Mouse (Mus musculus): ENCODE results near the gene Grn.

The Grn gene

GRCm38 (mm10) chr11:102425555-102426316 is 4.4 kb upstream of the Grn start:
- DNase-seq (ENCODE audit: low read depth) = peak; percentile 89

- peak; percentile 80 for DNase-seq (ENCODE audit: low read depth)
Observed at GRCm38 (mm10) chr11:102428981-102429540, 1.1 kb upstream of the Grn start.

GRCm38 (mm10) chr11:102429551-102429950 is 564 bp upstream of the Grn start:
- no peak for DNase-seq (ENCODE audit: low read depth)

GRCm38 (mm10) chr11:102431018-102431645 is 1.0 kb downstream of the Grn start:
- peak; percentile 86 for DNase-seq (ENCODE audit: low read depth)

GRCm38 (mm10) chr11:102431728-102432114 is 1.6 kb downstream of the Grn start:
- DNase-seq (ENCODE audit: low read depth) = no peak

GRCm38 (mm10) chr11:102432115-102432843 is 2.2 kb downstream of the Grn start:
- peak; percentile 90 for DNase-seq (ENCODE audit: low read depth)

- DNase-seq (ENCODE audit: low read depth) = no peak
Observed at GRCm38 (mm10) chr11:102432896-102433295, 2.8 kb downstream of the Grn start.

- no peak for DNase-seq (ENCODE audit: low read depth)
Observed at GRCm38 (mm10) chr11:102433866-102434265, 3.8 kb downstream of the Grn start.

- DNase-seq (ENCODE audit: low read depth) = peak; percentile 90
Observed at GRCm38 (mm10) chr11:102434406-102434805, 4.3 kb downstream of the Grn start.

- no peak for DNase-seq (ENCODE audit: low read depth)
Observed at GRCm38 (mm10) chr11:102434816-102435705, 4.9 kb downstream of the Grn start.

- DNase-seq (ENCODE audit: low read depth) = no peak
Observed at GRCm38 (mm10) chr11:102435754-102436470, 5.8 kb downstream of the Grn start.

GRCm38 (mm10) chr11:102436471-102436790 is 6.3 kb downstream of the Grn start:
- no peak for DNase-seq (ENCODE audit: low read depth)

GRCm38 (mm10) chr11:102437120-102438061 is 7.3 kb downstream of the Grn start:
- no peak for DNase-seq (ENCODE audit: low read depth)

GRCm38 (mm10) chr11:102438212-102439092 is 8.3 kb downstream of the Grn start:
- DNase-seq (ENCODE audit: low read depth) = no peak

GRCm38 (mm10) chr11:102439093-102440082 is 9.3 kb downstream of the Grn start:
- no peak for DNase-seq (ENCODE audit: low read depth)

- peak; percentile 65 for DNase-seq (ENCODE audit: low read depth)
Observed at GRCm38 (mm10) chr11:102440255-102440654, 10.1 kb downstream of the Grn start.

GRCm38 (mm10) chr11:102441434-102441833 is 11.3 kb downstream of the Grn start:
- DNase-seq (ENCODE audit: low read depth) = no peak

GRCm38 (mm10) chr11:102442089-102442488 is 12.0 kb downstream of the Grn start:
- DNase-seq (ENCODE audit: low read depth) = no peak

All from 416B (cell line).